Mouse (Mus musculus) hindbrain, embryonic 10.5 days (tissue): ENCODE data around the gene Bicd2. TPM values are rescaled to one million over a fixed set of nuclear protein-coding genes. Genes with fewer than 3 reads are reported as not detected.

Source experiments
- DNase-seq: peaks from one replicate; pipeline ENCODE4 v3.0.0-alpha.2; 2017; ENCODE audit warnings: low spot score
- H3K27ac ChIP-seq: fragments of 300-500 bp; sonication (generic); 2 replicates; pipeline ENCODE4 v1.5.1; 2016; ENCODE audit warnings: mild to moderate bottlenecking, moderate library complexity
- H3K27me3 ChIP-seq: fragments of 300-500 bp; sonication (generic); 2 replicates; pipeline ENCODE4 v1.6.1; 2016; ENCODE audit warnings: mild to moderate bottlenecking; ENCODE audit not compliant: poor library complexity, insufficient read depth, severe bottlenecking
- H3K36me3 ChIP-seq: fragments of 300-500 bp; sonication (generic); 2 replicates; pipeline ENCODE4 v1.6.1; 2016; ENCODE audit warnings: mild to moderate bottlenecking, moderate library complexity
- H3K4me1 ChIP-seq: fragments of 300-500 bp; sonication (generic); replicated peaks from 2 replicates; pipeline ENCODE4 v1.6.1; 2016; ENCODE audit warnings: mild to moderate bottlenecking
- H3K4me3 ChIP-seq: fragments of 300-500 bp; sonication (generic); 2 replicates; pipeline ENCODE4 v1.5.1; 2016; ENCODE audit warnings: mild to moderate bottlenecking, moderate library complexity
- H3K9me3 ChIP-seq: fragments of 300-500 bp; sonication (generic); 2 replicates; pipeline ENCODE4 v1.6.1; 2016; ENCODE audit warnings: mild to moderate bottlenecking, moderate library complexity
- WGBS: fragments of 180-500 bp; shearing (Covaris S2); methylation state at CpG from one replicate; pipeline ENCODE4 v1.1.7; 2016; 5-methylcytosine and 5-hydroxymethylcytosine counted together
- polyA plus RNA-seq: library from polyadenylated mRNA; unstranded; fragments of >200 nt; fragmentation: Nextera tagmentation; extraction: Ambion mirVana; gene quantifications from 2 replicates; pipeline ENCODE4 v1.2.1, GENCODE M21; 2016

Gene Bicd2
- polyA plus RNA-seq, 1 experiment from 2014 or later, result 31.8 TPM

GRCm38 (mm10) chr13:49316386-49317162 lies 24.8 kb upstream of the Bicd2 start:
- H3K27me3 ChIP-seq, result peaks cover 37% of the 10 kb centered on the region
- H3K4me1 ChIP-seq, result peaks cover 64% of the 10 kb centered on the region
- no peak overlapping the region for H3K4me3 ChIP-seq
- H3K9me3 ChIP-seq, result no peaks in the 10 kb centered on the region
- no peaks in the 10 kb centered on the region for H3K36me3 ChIP-seq
- no peak for DNase-seq
- 52% methylated on average over 9 of the region's 9 CpGs for WGBS
- peak overlapping the region; percentile 31 for H3K27ac ChIP-seq

- Histone ChIP-seq H3K27ac (peak overlapping the region; percentile 31), H3K9me3 (no peaks in the 10 kb centered on the region), H3K27me3 (peaks cover 47% of the 10 kb centered on the region), H3K4me3 (no peak overlapping the region), H3K36me3 (no peaks in the 10 kb centered on the region), H3K4me1 (peaks cover 68% of the 10 kb centered on the region)
- DNase-seq, result no peak
- WGBS, result 74% methylated on average over 6 of the region's 6 CpGs
Measured at GRCm38 (mm10) chr13:49317508-49317907, 23.9 kb upstream of the Bicd2 start.

DNA sequence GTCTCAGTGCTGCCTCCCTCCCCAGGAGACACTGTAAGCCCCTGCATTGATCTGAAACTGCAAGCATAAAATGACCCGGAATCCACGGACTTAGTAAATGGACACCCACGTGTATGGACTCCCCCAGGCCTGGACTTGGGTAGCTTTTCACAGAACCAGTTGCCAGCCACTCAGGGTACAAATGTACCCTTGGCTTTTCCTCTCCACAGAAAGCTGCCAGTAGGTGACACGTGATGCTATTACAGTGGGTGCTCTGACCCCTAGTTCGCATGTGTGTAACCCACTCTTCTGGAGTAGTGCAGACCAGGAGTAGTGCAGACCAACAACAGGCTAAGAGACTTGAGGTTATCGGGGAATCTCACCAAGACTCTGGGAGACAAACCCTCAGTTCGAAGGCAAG lies 23.5 kb upstream of the Bicd2 start:
- H3K27me3 ChIP-seq, result peaks cover 51% of the 10 kb centered on the region
- no peaks in the 10 kb centered on the region for H3K36me3 ChIP-seq
- WGBS, result 89% methylated on average over 7 of the region's 7 CpGs
- no peak overlapping the region for H3K4me3 ChIP-seq
- H3K27ac ChIP-seq, result 0 out of 2 replicates have a peak overlapping the region, but pooled peaks have one; percentile 35
- DNase-seq, result no peak
- no peaks in the 10 kb centered on the region for H3K9me3 ChIP-seq
- H3K4me1 ChIP-seq, result peaks cover 68% of the 10 kb centered on the region

- Histone ChIP-seq H3K27ac (peak within 1 kb of the TSS; percentile 83), H3K9me3 (no peaks in the 10 kb centered on the region), H3K36me3 (no peaks in the 10 kb centered on the region), H3K4me1 (peaks cover 68% of the 10 kb centered on the region), H3K27me3 (peaks cover 61% of the 10 kb centered on the region), H3K4me3 (peak within 1 kb of the TSS; percentile 47)
- DNase-seq, result peak; percentile 91
- WGBS, result under 1% methylated on average over 10 of the region's 10 CpGs
Measured at GRCm38 (mm10) chr13:49320040-49320439, 21.3 kb upstream of the Bicd2 start, which contains the start of gene Fgd3. Fgd3 (minus strand) TSS chr13:49320311.

- peaks cover 65% of the 10 kb centered on the region for H3K4me1 ChIP-seq
- H3K27me3 ChIP-seq, result peaks cover 58% of the 10 kb centered on the region
- peak overlapping the region; percentile 47 for H3K4me3 ChIP-seq
- no peak for DNase-seq
- no peaks in the 10 kb centered on the region for H3K9me3 ChIP-seq
- H3K36me3 ChIP-seq, result no peaks in the 10 kb centered on the region
- peak overlapping the region; percentile 83 for H3K27ac ChIP-seq
- 74% methylated on average over 1 of the region's 1 CpGs for WGBS
Measured at GRCm38 (mm10) chr13:49320514-49320913, 20.9 kb upstream of the Bicd2 start.

GRCm38 (mm10) chr13:49321452-49321851 lies 19.9 kb upstream of the Bicd2 start:
- 63% methylated on average over 3 of the region's 3 CpGs for WGBS
- Histone ChIP-seq H3K27me3 (peaks cover 56% of the 10 kb centered on the region), H3K9me3 (no peaks in the 10 kb centered on the region), H3K36me3 (no peaks in the 10 kb centered on the region), H3K4me3 (no peak overlapping the region), H3K27ac (no peak overlapping the region), H3K4me1 (peaks cover 56% of the 10 kb centered on the region)
- DNase-seq, result no peak

GRCm38 (mm10) chr13:49322169-49322568 lies 19.2 kb upstream of the Bicd2 start:
- WGBS, result 87% methylated on average over 5 of the region's 5 CpGs

GRCm38 (mm10) chr13:49322739-49323138 lies 18.6 kb upstream of the Bicd2 start:
- Histone ChIP-seq H3K27ac (no peak overlapping the region), H3K36me3 (no peaks in the 10 kb centered on the region), H3K4me3 (no peak overlapping the region), H3K27me3 (peaks cover 50% of the 10 kb centered on the region), H3K4me1 (peaks cover 43% of the 10 kb centered on the region), H3K9me3 (no peaks in the 10 kb centered on the region)
- no peak for DNase-seq
- 86% methylated on average over 5 of the region's 5 CpGs for WGBS

More at GRCm38 (mm10) chr13:49322169-49322568, 19.2 kb upstream of the Bicd2 start:
- no peak overlapping the region for H3K4me3 ChIP-seq
- peaks cover 56% of the 10 kb centered on the region for H3K27me3 ChIP-seq
- H3K9me3 ChIP-seq, result no peaks in the 10 kb centered on the region
- peaks cover 49% of the 10 kb centered on the region for H3K4me1 ChIP-seq
- DNase-seq, result no peak
- peak overlapping the region; percentile 37; the same call in 1 of the 2 replicates for H3K27ac ChIP-seq
- H3K36me3 ChIP-seq, result no peaks in the 10 kb centered on the region

DNA sequence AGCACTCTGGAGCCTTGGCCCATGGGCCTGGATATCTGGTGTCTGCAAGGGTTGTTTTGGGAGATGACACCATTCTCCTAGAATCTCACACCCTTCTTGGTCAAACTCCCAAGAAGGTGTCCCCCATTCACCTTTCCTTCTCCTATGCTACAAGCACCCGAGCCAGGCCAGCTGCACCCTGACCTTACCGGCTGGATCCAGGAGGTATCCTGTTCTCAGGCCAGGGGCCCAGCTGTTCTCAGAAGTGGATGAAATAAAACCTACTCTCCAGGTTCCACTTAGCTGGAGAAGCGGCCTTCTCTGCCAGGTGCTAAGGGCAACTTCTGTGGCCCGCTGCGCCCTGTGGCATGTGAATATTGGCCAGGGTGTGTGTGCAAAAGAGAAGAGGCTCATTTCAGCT lies 16.5 kb upstream of the Bicd2 start:
- Histone ChIP-seq H3K4me3 (no peak overlapping the region), H3K9me3 (no peaks in the 10 kb centered on the region), H3K27me3 (peaks cover 34% of the 10 kb centered on the region), H3K36me3 (no peaks in the 10 kb centered on the region), H3K27ac (no peak overlapping the region), H3K4me1 (peaks cover 22% of the 10 kb centered on the region)
- WGBS, result 89% methylated on average over 5 of the region's 5 CpGs
- DNase-seq, result no peak

GRCm38 (mm10) chr13:49326246-49327206 lies 14.9 kb upstream of the Bicd2 start:
- WGBS, result 61% methylated on average over 6 of the region's 6 CpGs
- DNase-seq, result peak; percentile 31

GRCm38 (mm10) chr13:49328101-49328500 lies 13.3 kb upstream of the Bicd2 start:
- H3K36me3 ChIP-seq, result no peaks in the 10 kb centered on the region
- H3K4me3 ChIP-seq, result no peak overlapping the region
- H3K4me1 ChIP-seq, result no peaks in the 10 kb centered on the region
- DNase-seq, result no peak
- 85% methylated on average over 4 of the region's 4 CpGs for WGBS
- no peaks in the 10 kb centered on the region for H3K9me3 ChIP-seq
- no peak overlapping the region for H3K27ac ChIP-seq
- H3K27me3 ChIP-seq, result peaks cover 8% of the 10 kb centered on the region; the same call in 1 of the 2 replicates

More at GRCm38 (mm10) chr13:49326246-49327206, 14.9 kb upstream of the Bicd2 start:
- Histone ChIP-seq H3K36me3 (no peaks in the 10 kb centered on the region), H3K4me1 (peaks cover 5% of the 10 kb centered on the region; the same call in 1 of the 2 replicates), H3K9me3 (no peaks in the 10 kb centered on the region), H3K27me3 (peaks cover 24% of the 10 kb centered on the region), H3K27ac (no peak overlapping the region), H3K4me3 (no peak overlapping the region)

- 71% methylated on average over 2 of the region's 2 CpGs for WGBS
- Histone ChIP-seq H3K9me3 (no peaks in the 10 kb centered on the region), H3K27ac (no peak overlapping the region), H3K4me3 (no peak overlapping the region), H3K36me3 (no peaks in the 10 kb centered on the region), H3K27me3 (no peaks in the 10 kb centered on the region), H3K4me1 (no peaks in the 10 kb centered on the region)
- no peak for DNase-seq
Measured at GRCm38 (mm10) chr13:49333250-49333649, 8.1 kb upstream of the Bicd2 start.
